Mouse (Mus musculus): Measurements from ENCODE around the gene Cd247. TPM values are rescaled to one million over a fixed set of nuclear protein-coding genes. Genes with fewer than 3 reads are reported as not detected.

Cd247 gene
- total RNA-seq, 2 experiments from 2014 or later, result 0.68 TPM; not detected in 1

- ATAC-seq (replicated peaks; ENCODE audit: low FRiP score, poor library complexity, severe bottlenecking), result no peak
Measured at GRCm38 (mm10) chr1:165882146-165882900, 93.8 kb downstream of the Cd247 start.

- ATAC-seq (replicated peaks; ENCODE audit: low FRiP score, poor library complexity, severe bottlenecking), result no peak
Measured at GRCm38 (mm10) chr1:165891686-165892085, 103.2 kb downstream of the Cd247 start.

GRCm38 (mm10) chr1:165903596-165903995 lies 115.1 kb downstream of the Cd247 start:
- no peak for ATAC-seq (replicated peaks; ENCODE audit: low FRiP score, poor library complexity, severe bottlenecking)

- no peak for ATAC-seq (replicated peaks; ENCODE audit: low FRiP score, poor library complexity, severe bottlenecking)
Measured at GRCm38 (mm10) chr1:165908153-165908552, 119.7 kb downstream of the Cd247 start.

- no peak for ATAC-seq (replicated peaks; ENCODE audit: low FRiP score, poor library complexity, severe bottlenecking)
Measured at GRCm38 (mm10) chr1:165908806-165909205, 120.3 kb downstream of the Cd247 start.

- ATAC-seq (replicated peaks; ENCODE audit: low FRiP score, poor library complexity, severe bottlenecking), result no peak
Measured at GRCm38 (mm10) chr1:165909471-165909870, 121.0 kb downstream of the Cd247 start.

- ATAC-seq (replicated peaks; ENCODE audit: low FRiP score, poor library complexity, severe bottlenecking), result no peak
Measured at GRCm38 (mm10) chr1:165913720-165914415, 125.4 kb downstream of the Cd247 start.

GRCm38 (mm10) chr1:165914416-165914801 lies 125.9 kb downstream of the Cd247 start:
- ATAC-seq (replicated peaks; ENCODE audit: low FRiP score, poor library complexity, severe bottlenecking), result no peak

- no peak for ATAC-seq (replicated peaks; ENCODE audit: low FRiP score, poor library complexity, severe bottlenecking)
Measured at GRCm38 (mm10) chr1:165921026-165921425, 132.5 kb downstream of the Cd247 start.

GRCm38 (mm10) chr1:165922488-165922887 lies 134.0 kb downstream of the Cd247 start:
- no peak for ATAC-seq (replicated peaks; ENCODE audit: low FRiP score, poor library complexity, severe bottlenecking)

- ATAC-seq (replicated peaks; ENCODE audit: low FRiP score, poor library complexity, severe bottlenecking), result no peak
Measured at GRCm38 (mm10) chr1:165925207-165925606, 136.7 kb downstream of the Cd247 start.

Other genes starting within 250 kb of the Cd247 start
- gene Mpzl1, start 154.1 kb upstream of the Cd247 start, total RNA-seq (2015; ENCODE audit: low replicate concordance), result 0.19 and 7.5 TPM in 2 replicates
- 0.51 and 2.0 TPM in 2 replicates for gene Mpzl1, start 154.1 kb upstream of the Cd247 start, total RNA-seq (2017; ENCODE audit: low replicate concordance)
- 20.0 and 25.5 TPM in 2 replicates for gene Rcsd1, start 78.9 kb upstream of the Cd247 start, total RNA-seq (2015; ENCODE audit: low replicate concordance)
- 27.2 and 29.6 TPM in 2 replicates for gene Rcsd1, start 78.9 kb upstream of the Cd247 start, total RNA-seq (2017; ENCODE audit: low replicate concordance)
- 921 and 924 TPM in 2 replicates for gene Creg1, start 24.9 kb upstream of the Cd247 start, total RNA-seq (2015; ENCODE audit: low replicate concordance)
- gene Creg1, start 24.9 kb upstream of the Cd247 start, total RNA-seq (2017; ENCODE audit: low replicate concordance), result 849 and 890 TPM in 2 replicates
- 15.7 and 22.1 TPM in 2 replicates for gene Pou2f1, start 214.0 kb downstream of the Cd247 start, total RNA-seq (2015; ENCODE audit: low replicate concordance)
- 13.9 and 14.8 TPM in 2 replicates for gene Pou2f1, start 214.0 kb downstream of the Cd247 start, total RNA-seq (2017; ENCODE audit: low replicate concordance)

Measured in erythroblast, adult 5-6 weeks (primary cell).